Mouse (Mus musculus) heart, adult 11 months (tissue): ENCODE measurements around the gene Cox7a1.
"Not testable (repeated sequence)": the region's sequence is repeated elsewhere in the genome, so short reads cannot be mapped to it uniquely, and the experiment has no call there.

Source experiments
- DNase-seq: peaks from one replicate; pipeline ENCODE4 v3.0.0; 2022

Gene Cox7a1

GRCm38 (mm10) chr7:30183879-30184289 lies at the start of gene Cox7a1:
Cox7a1 (plus strand) TSS chr7:30184144.
- peak; percentile 99 for DNase-seq

GRCm38 (mm10) chr7:30136826-30137225 lies 47.1 kb upstream of the Cox7a1 start:
- no peak for DNase-seq

- DNase-seq: no peak
Observed at GRCm38 (mm10) chr7:30143170-30143554, 40.8 kb upstream of the Cox7a1 start.

GRCm38 (mm10) chr7:30143555-30144209 lies 40.3 kb upstream of the Cox7a1 start:
- DNase-seq: peak; percentile 96

- no peak for DNase-seq
Observed at GRCm38 (mm10) chr7:30147011-30147410, 36.9 kb upstream of the Cox7a1 start.

GRCm38 (mm10) chr7:30154040-30154439 lies 29.9 kb upstream of the Cox7a1 start:
- DNase-seq: no peak

GRCm38 (mm10) chr7:30155507-30155906 lies 28.4 kb upstream of the Cox7a1 start:
- no peak for DNase-seq

- no peak for DNase-seq
Observed at GRCm38 (mm10) chr7:30163113-30163512, 20.8 kb upstream of the Cox7a1 start.

- no peak for DNase-seq
Observed at GRCm38 (mm10) chr7:30164745-30165144, 19.2 kb upstream of the Cox7a1 start.

GRCm38 (mm10) chr7:30168914-30169582 lies 14.9 kb upstream of the Cox7a1 start:
- DNase-seq: no peak

- peak; percentile 100 for DNase-seq
Observed at GRCm38 (mm10) chr7:30169583-30170282, 14.2 kb upstream of the Cox7a1 start, which contains the start of gene Zfp146. Zfp146 (minus strand) TSS chr7:30169750.

- peak; percentile 77 for DNase-seq
Observed at GRCm38 (mm10) chr7:30170283-30170951, 13.5 kb upstream of the Cox7a1 start.

GRCm38 (mm10) chr7:30176474-30176873 lies 7.5 kb upstream of the Cox7a1 start:
- no peak for DNase-seq

- DNase-seq: no peak
Observed at GRCm38 (mm10) chr7:30178256-30178655, 5.7 kb upstream of the Cox7a1 start.

- DNase-seq: peak; percentile 94
Observed at GRCm38 (mm10) chr7:30181308-30181707, 2.6 kb upstream of the Cox7a1 start.

- DNase-seq: not testable (repeated sequence)
Observed at GRCm38 (mm10) chr7:30181929-30182328, 2.0 kb upstream of the Cox7a1 start.

- not testable (repeated sequence) for DNase-seq
Observed at GRCm38 (mm10) chr7:30183189-30183588, 755 bp upstream of the Cox7a1 start.

- DNase-seq: peak; percentile 95
Observed at GRCm38 (mm10) chr7:30184641-30185348, 851 bp downstream of the Cox7a1 start.

- no peak for DNase-seq
Observed at GRCm38 (mm10) chr7:30188344-30189115, 4.6 kb downstream of the Cox7a1 start.

GRCm38 (mm10) chr7:30189116-30189491 lies 5.2 kb downstream of the Cox7a1 start:
- DNase-seq: no peak

- no peak for DNase-seq
Observed at GRCm38 (mm10) chr7:30192088-30192487, 8.1 kb downstream of the Cox7a1 start.

GRCm38 (mm10) chr7:30193013-30193412 lies 9.1 kb downstream of the Cox7a1 start:
- peak; percentile 95 for DNase-seq
